Mouse (Mus musculus) heart, postnatal 0 days (tissue): ENCODE data around the gene Pdf. TPM values are rescaled to one million over a fixed set of nuclear protein-coding genes. Genes with fewer than 3 reads are reported as not detected.

Experiments used
- ATAC-seq: fragments of 200-750 bp; cut with Nextera tagmentation; 2 replicates; pipeline ENCODE4 v1.8.0; 2017; ENCODE audit warnings: low read depth, moderate number of reproducible peaks, moderate library complexity; ENCODE audit not compliant: insufficient read depth
- DNase-seq: peaks from one replicate; pipeline ENCODE4 v3.0.0-alpha.2; 2016; ENCODE audit warnings: low spot score
- H3K27ac ChIP-seq: fragments of 300-500 bp; sonication (generic); 2 replicates; pipeline ENCODE4 v1.5.1; 2014; ENCODE audit warnings: low read depth, mild to moderate bottlenecking
- H3K27me3 ChIP-seq: fragments of 300-500 bp; sonication (generic); 2 replicates; pipeline ENCODE4 v1.6.1; 2014; ENCODE audit warnings: low read length, mixed read lengths; ENCODE audit not compliant: control insufficient read depth, insufficient read depth
- H3K36me3 ChIP-seq: fragments of 300-500 bp; sonication (generic); replicated peaks from 2 replicates; pipeline ENCODE4 v1.6.1; 2014; ENCODE audit warnings: low read length, mixed read lengths; ENCODE audit not compliant: control insufficient read depth, insufficient read depth
- H3K4me1 ChIP-seq: fragments of 300-500 bp; sonication (generic); 2 replicates; pipeline ENCODE4 v1.6.1; 2014; ENCODE audit warnings: antibody characterized with exemption; ENCODE audit not compliant: control insufficient read depth, insufficient read depth
- H3K4me2 ChIP-seq: fragments of 300-500 bp; sonication (generic); 2 replicates; pipeline ENCODE4 v1.6.1; 2014; ENCODE audit warnings: low read depth, mild to moderate bottlenecking, low read length, moderate library complexity
- H3K4me3 ChIP-seq: fragments of 300-500 bp; sonication (generic); 2 replicates; pipeline ENCODE4 v1.5.1; 2014; ENCODE audit warnings: low read depth, low read length
- H3K9ac ChIP-seq: fragments of 300-500 bp; sonication (generic); replicated peaks from 2 replicates; pipeline ENCODE4 v1.6.1; 2014; ENCODE audit warnings: low read depth, low read length, mixed read lengths
- H3K9me3 ChIP-seq: fragments of 300-500 bp; sonication (generic); replicated peaks from 2 replicates; pipeline ENCODE4 v1.6.1; 2016; ENCODE audit warnings: low read length; ENCODE audit not compliant: control insufficient read depth
- CTCF ChIP-seq: IDR thresholded peaks from 2 replicates; pipeline ENCODE4 v1.5.1; 2016; ENCODE audit warnings: antibody characterized with exemption, control low read depth, low read depth
- EP300 ChIP-seq: IDR thresholded peaks from 2 replicates; pipeline ENCODE4 v1.6.1; 2016; ENCODE audit warnings: antibody characterized with exemption, low read depth
- WGBS: fragments of 180-500 bp; shearing (Covaris S2); extraction: QIAGEN DNeasy Blood & Tissue Kit; methylation state at CpG from one replicate; pipeline ENCODE4 v1.1.7; 2014; 5-methylcytosine and 5-hydroxymethylcytosine counted together
- polyA plus RNA-seq: library from polyadenylated mRNA; unstranded; fragments of >200 nt; fragmentation: Nextera tagmentation; extraction: Ambion mirVana; gene quantifications from 2 replicates; pipeline ENCODE4 v1.2.1, GENCODE M21; 2015
- total RNA-seq: library from RNA; depleted of rRNA; stranded (reverse); fragments of >200 nt; gene quantifications from 2 replicates; pipeline ENCODE4 v1.2.3, GENCODE M21; 2014; ENCODE audit warnings: low replicate concordance

Pdf gene
- total and polyA plus RNA-seq, 2 experiments from 2014 or later: 59.7 to 90.4 TPM

- Histone ChIP-seq H3K9me3 (no peaks in the 10 kb centered on the region), H3K4me2 (peak overlapping the region; percentile 74), H3K27ac (peak overlapping the region; percentile 79), H3K9ac (peak overlapping the region; percentile 90), H3K4me3 (peak overlapping the region; percentile 85), H3K36me3 (0 out of 2 replicates have a peak, but pooled peaks cover 7% of the 10 kb centered on the region), H3K27me3 (no peaks in the 10 kb centered on the region), H3K4me1 (0 out of 2 replicates have a peak, but pooled peaks cover 13% of the 10 kb centered on the region)
- WGBS: 0% methylated on average over 32 of the region's 40 CpGs
- ATAC-seq (no peak; the same call in 1 of the 2 replicates), DNase-seq (no peak)
- TF ChIP-seq CTCF (no peak), EP300 (no peak)
These were observed 16.8 kb downstream of the Pdf start for GRCm38 (mm10) chr8:107031577-107032090.

DNA sequence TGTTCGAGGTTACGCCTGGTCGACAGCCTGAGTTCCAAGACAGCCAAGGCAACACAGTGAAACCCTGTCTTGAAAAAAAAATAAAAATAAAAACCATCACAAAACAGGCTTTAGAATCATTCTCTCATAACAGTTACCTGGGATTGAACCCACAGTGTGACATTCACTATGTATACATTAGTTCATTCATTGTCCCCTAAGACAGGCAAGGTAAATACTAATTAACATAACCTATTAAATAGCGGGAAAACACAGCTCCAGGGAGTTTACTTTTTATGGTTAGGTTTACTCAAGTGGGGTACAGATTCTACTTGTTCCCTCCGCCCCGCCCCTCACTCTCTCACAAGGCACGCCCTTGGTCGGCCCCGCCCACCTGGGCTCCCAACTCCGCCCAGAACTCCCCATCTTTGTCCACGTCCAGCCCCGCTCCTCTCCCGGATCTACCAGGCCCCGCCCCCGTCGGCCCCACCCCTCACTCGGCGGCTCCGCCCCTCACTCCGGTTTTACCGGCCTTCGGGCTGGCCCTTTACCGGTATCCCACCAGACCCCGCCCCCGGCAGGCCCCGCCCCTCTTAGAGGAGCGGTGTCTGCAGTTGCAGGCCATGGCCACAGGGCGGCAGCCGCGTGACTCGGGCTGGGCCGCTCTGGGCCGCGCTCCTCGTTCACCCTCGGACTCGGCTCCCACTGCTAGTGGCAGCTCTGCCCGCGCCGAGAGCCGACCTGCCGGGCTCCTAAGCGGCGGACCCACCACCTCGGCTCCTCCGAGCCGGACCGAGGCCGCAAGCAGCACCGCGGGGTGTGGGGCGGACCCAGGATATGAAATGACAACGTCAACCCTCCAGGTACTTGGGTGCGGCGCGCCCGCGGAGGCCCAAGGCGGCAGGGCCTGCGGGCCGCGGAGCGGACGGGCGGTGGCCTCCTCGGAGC, 17.5 kb downstream of the Pdf start, which contains the start of gene Vps4a:
Gene Vps4a (plus strand): TSS at position 573 of the 927 bp plus-strand sequence.
- TF ChIP-seq CTCF (peak; percentile 88), EP300 (no peak)
- H3K4me1 ChIP-seq: 0 out of 2 replicates have a peak, but pooled peaks cover 10% of the 10 kb centered on the region
- peak within 1 kb of the TSS; percentile 74 for H3K4me2 ChIP-seq
- H3K27ac ChIP-seq: peak within 1 kb of the TSS; percentile 79
- H3K4me3 ChIP-seq: peak within 1 kb of the TSS; percentile 85
- peak within 1 kb of the TSS; percentile 90 for H3K9ac ChIP-seq
- H3K27me3 ChIP-seq: no peaks in the 10 kb centered on the region
- no peaks in the 10 kb centered on the region for H3K9me3 ChIP-seq
- 0 out of 2 replicates have a peak, but pooled peaks cover 4% of the 10 kb centered on the region for H3K36me3 ChIP-seq
- ATAC-seq (peak; percentile 96), DNase-seq (peak; percentile 94)
- 7% methylated on average over 44 of the region's 66 CpGs for WGBS

- H3K27me3 ChIP-seq: no peaks in the 10 kb centered on the region
- TF ChIP-seq CTCF (no peak), EP300 (no peak)
- WGBS: 52% methylated on average over 5 of the region's 5 CpGs
These were observed 18.4 kb downstream of the Pdf start for GRCm38 (mm10) chr8:107030058-107030457.

DNA sequence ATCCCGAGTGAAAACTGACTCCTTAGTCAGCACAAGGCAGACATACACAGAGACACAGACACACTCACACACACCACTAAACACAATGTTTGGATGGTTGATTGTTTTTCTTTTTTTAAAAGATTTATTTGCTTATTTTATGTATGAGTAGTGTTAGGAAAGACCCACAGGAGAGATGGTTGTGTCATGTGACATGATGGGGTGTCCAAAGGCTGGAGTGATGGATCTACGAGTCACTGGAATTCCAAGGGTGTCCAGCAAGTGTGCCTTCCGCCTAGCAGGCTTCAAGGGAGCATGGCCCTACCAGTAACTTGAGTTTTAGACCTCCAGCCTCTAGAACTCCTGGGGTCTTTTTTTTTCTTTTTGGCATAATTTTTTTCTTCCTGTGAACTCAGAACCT, 19.1 kb downstream of the Pdf start:
- no peak overlapping the region for H3K4me3 ChIP-seq
- 80% methylated on average over 3 of the region's 3 CpGs for WGBS
- ATAC-seq: no peak

More at GRCm38 (mm10) chr8:107030058-107030457, 18.4 kb downstream of the Pdf start:
- H3K36me3 ChIP-seq: 0 out of 2 replicates have a peak, but pooled peaks cover 4% of the 10 kb centered on the region
- 0 out of 2 replicates have a peak, but pooled peaks cover 10% of the 10 kb centered on the region for H3K4me1 ChIP-seq
- H3K27ac ChIP-seq: no peak overlapping the region
- no peak overlapping the region for H3K9ac ChIP-seq
- no peak overlapping the region for H3K4me3 ChIP-seq
- no peak for DNase-seq
- H3K9me3 ChIP-seq: no peaks in the 10 kb centered on the region
- no peak overlapping the region for H3K4me2 ChIP-seq
- no peak for ATAC-seq

GRCm38 (mm10) chr8:107023479-107023878, 24.9 kb downstream of the Pdf start:
- Histone ChIP-seq H3K4me3 (no peak overlapping the region), H3K36me3 (no peaks in the 10 kb centered on the region), H3K9me3 (no peaks in the 10 kb centered on the region), H3K4me2 (no peak overlapping the region), H3K9ac (no peak overlapping the region), H3K27me3 (no peaks in the 10 kb centered on the region), H3K4me1 (no peaks in the 10 kb centered on the region), H3K27ac (no peak overlapping the region)
- DNase-seq (no peak), ATAC-seq (no peak)
- WGBS: 81% methylated on average over 8 of the region's 8 CpGs
- TF ChIP-seq CTCF: no peak
- no peak for TF ChIP-seq EP300

More for the DNA sequence above, 19.1 kb downstream of the Pdf start:
- Histone ChIP-seq H3K27ac (no peak overlapping the region), H3K36me3 (no peaks in the 10 kb centered on the region), H3K4me1 (0 out of 2 replicates have a peak, but pooled peaks cover 10% of the 10 kb centered on the region), H3K4me2 (no peak overlapping the region), H3K9me3 (no peaks in the 10 kb centered on the region), H3K27me3 (no peaks in the 10 kb centered on the region), H3K9ac (no peak overlapping the region)
- no peak for DNase-seq
- TF ChIP-seq CTCF: no peak
- no peak for TF ChIP-seq EP300
